Mouse (Mus musculus): Measurements from ENCODE around the gene Rbms2.
"Not testable (repeated sequence)": the region's sequence is repeated elsewhere in the genome, so short reads cannot be mapped to it uniquely, and the experiment has no call there.

Rbms2 gene

GRCm38 (mm10) chr10:128179989-128180388, at the start of gene Rbms2:
Gene Rbms2 (minus strand): TSS chr10:128180297.
- peak; percentile 61 for DNase-seq (ENCODE audit: low read depth, low spot score)

GRCm38 (mm10) chr10:128228009-128228408, 47.9 kb upstream of the Rbms2 start:
- no peak for DNase-seq (ENCODE audit: low read depth, low spot score)

- no peak for DNase-seq (ENCODE audit: low read depth, low spot score)
Measured at GRCm38 (mm10) chr10:128227592-128227991, 47.5 kb upstream of the Rbms2 start.

- DNase-seq (ENCODE audit: low read depth, low spot score), result no peak
Measured at GRCm38 (mm10) chr10:128225538-128225937, 45.4 kb upstream of the Rbms2 start, which contains the start of gene Mip. Gene Mip (plus strand): TSS chr10:128225838.

GRCm38 (mm10) chr10:128225064-128225463, 45.0 kb upstream of the Rbms2 start:
- no peak for DNase-seq (ENCODE audit: low read depth, low spot score)

GRCm38 (mm10) chr10:128221533-128222286, 41.6 kb upstream of the Rbms2 start:
- DNase-seq (ENCODE audit: low read depth, low spot score), result no peak

GRCm38 (mm10) chr10:128218387-128219117, 38.5 kb upstream of the Rbms2 start:
- no peak for DNase-seq (ENCODE audit: low read depth, low spot score)

- DNase-seq (ENCODE audit: low read depth, low spot score), result no peak
Measured at GRCm38 (mm10) chr10:128214981-128215380, 34.9 kb upstream of the Rbms2 start.

- DNase-seq (ENCODE audit: low read depth, low spot score), result not testable (repeated sequence)
Measured at GRCm38 (mm10) chr10:128214112-128214511, 34.0 kb upstream of the Rbms2 start.

GRCm38 (mm10) chr10:128212871-128213323, 32.8 kb upstream of the Rbms2 start:
- peak; percentile 69 for DNase-seq (ENCODE audit: low read depth, low spot score)

GRCm38 (mm10) chr10:128212148-128212547, 32.1 kb upstream of the Rbms2 start:
- no peak for DNase-seq (ENCODE audit: low read depth, low spot score)

- DNase-seq (ENCODE audit: low read depth, low spot score), result peak; percentile 89
Measured at GRCm38 (mm10) chr10:128211390-128212108, 31.5 kb upstream of the Rbms2 start, which contains the start of gene Spryd4. Gene Spryd4 (minus strand): TSS chr10:128211807.

- peak; percentile 34 for DNase-seq (ENCODE audit: low read depth, low spot score)
Measured at GRCm38 (mm10) chr10:128210954-128211353, 30.9 kb upstream of the Rbms2 start.

GRCm38 (mm10) chr10:128210131-128210530, 30.0 kb upstream of the Rbms2 start:
- no peak for DNase-seq (ENCODE audit: low read depth, low spot score)

- no peak for DNase-seq (ENCODE audit: low read depth, low spot score)
Measured at GRCm38 (mm10) chr10:128209311-128210009, 29.4 kb upstream of the Rbms2 start.

- DNase-seq (ENCODE audit: low read depth, low spot score), result peak; percentile 60
Measured at GRCm38 (mm10) chr10:128208326-128208725, 28.2 kb upstream of the Rbms2 start.

GRCm38 (mm10) chr10:128204941-128205340, 24.8 kb upstream of the Rbms2 start:
- no peak for DNase-seq (ENCODE audit: low read depth, low spot score)

- DNase-seq (ENCODE audit: low read depth, low spot score), result no peak
Measured at GRCm38 (mm10) chr10:128201856-128202255, 21.8 kb upstream of the Rbms2 start.

GRCm38 (mm10) chr10:128194551-128195461, 14.7 kb upstream of the Rbms2 start:
- DNase-seq (ENCODE audit: low read depth, low spot score), result no peak

- DNase-seq (ENCODE audit: low read depth, low spot score), result peak; percentile 93
Measured at GRCm38 (mm10) chr10:128194024-128194550, 14.0 kb upstream of the Rbms2 start, which contains the start of gene Gls2. Gene Gls2 (plus strand): TSS chr10:128194457.
